Mouse (Mus musculus): ENCODE measurements at regions not wholly inside any gene's neighbourhood (a gene's known extent, or its start where the extent isn't known, plus 50 kb on each side); places are given as distances from the start of the nearest gene placed in this dataset.

GRCm38 (mm10) chr4:66622650-66623394 is 204.6 kb upstream of the Tlr4 start:
- DNase-seq (ENCODE audit: extremely low spot score) = no peak

GRCm38 (mm10) chr4:66618811-66619440 is 208.5 kb upstream of the Tlr4 start:
- no peak for DNase-seq (ENCODE audit: extremely low spot score)

GRCm38 (mm10) chr4:66617743-66618736 is 209.3 kb upstream of the Tlr4 start:
- DNase-seq (ENCODE audit: extremely low spot score) = no peak

GRCm38 (mm10) chr4:66617101-66617500 is 210.3 kb upstream of the Tlr4 start:
- no peak for DNase-seq (ENCODE audit: extremely low spot score)

- DNase-seq (ENCODE audit: extremely low spot score) = no peak
Observed at GRCm38 (mm10) chr4:66604849-66605248, 200.4 kb upstream of the Astn2 start.

- no peak for DNase-seq (ENCODE audit: extremely low spot score)
Observed at GRCm38 (mm10) chr4:66598737-66599136, 194.3 kb upstream of the Astn2 start.

- no peak for DNase-seq (ENCODE audit: extremely low spot score)
Observed at GRCm38 (mm10) chr4:66586647-66587046, 182.2 kb upstream of the Astn2 start.

GRCm38 (mm10) chr4:66586166-66586565 is 181.8 kb upstream of the Astn2 start:
- DNase-seq (ENCODE audit: extremely low spot score) = no peak

- no peak for DNase-seq (ENCODE audit: extremely low spot score)
Observed at GRCm38 (mm10) chr4:66556936-66557335, 152.5 kb upstream of the Astn2 start.

- DNase-seq (ENCODE audit: extremely low spot score) = no peak
Observed at GRCm38 (mm10) chr4:66550306-66551104, 146.1 kb upstream of the Astn2 start.

GRCm38 (mm10) chr4:66542833-66543436 is 138.5 kb upstream of the Astn2 start:
- no peak for DNase-seq (ENCODE audit: extremely low spot score)

- no peak for DNase-seq (ENCODE audit: extremely low spot score)
Observed at GRCm38 (mm10) chr4:66524456-66524855, 120.0 kb upstream of the Astn2 start.

- no peak for DNase-seq (ENCODE audit: extremely low spot score)
Observed at GRCm38 (mm10) chr4:66523886-66524245, 119.5 kb upstream of the Astn2 start.

- DNase-seq (ENCODE audit: extremely low spot score) = peak; percentile 66
Observed at GRCm38 (mm10) chr4:66523238-66523885, 119.0 kb upstream of the Astn2 start.

- no peak for DNase-seq (ENCODE audit: extremely low spot score)
Observed at GRCm38 (mm10) chr4:66522097-66522809, 117.8 kb upstream of the Astn2 start.

GRCm38 (mm10) chr4:66520796-66521195 is 116.4 kb upstream of the Astn2 start:
- DNase-seq (ENCODE audit: extremely low spot score) = no peak

- DNase-seq (ENCODE audit: extremely low spot score) = no peak
Observed at GRCm38 (mm10) chr4:66515815-66516214, 111.4 kb upstream of the Astn2 start.

GRCm38 (mm10) chr4:66483496-66483895 is 79.1 kb upstream of the Astn2 start:
- no peak for DNase-seq (ENCODE audit: extremely low spot score)

- DNase-seq (ENCODE audit: extremely low spot score) = no peak
Observed at GRCm38 (mm10) chr4:66482495-66483291, 78.3 kb upstream of the Astn2 start.

All from embryo, embryonic 9.5 days (tissue).